Mouse (Mus musculus) megakaryocyte, adult 5-6 weeks (primary cell): ENCODE measurements at regions not wholly inside any gene's neighbourhood (a gene's known extent, or its start where the extent isn't known, plus 50 kb on each side); places are given as distances from the start of the nearest gene placed in this dataset.

Experiments
- ATAC-seq: 2 replicates; pipeline ENCODE4 v1.8.0; 2016; ENCODE audit warnings: mild to moderate bottlenecking, inconsistent platforms; ENCODE audit not compliant: poor library complexity, severe bottlenecking

DNA sequence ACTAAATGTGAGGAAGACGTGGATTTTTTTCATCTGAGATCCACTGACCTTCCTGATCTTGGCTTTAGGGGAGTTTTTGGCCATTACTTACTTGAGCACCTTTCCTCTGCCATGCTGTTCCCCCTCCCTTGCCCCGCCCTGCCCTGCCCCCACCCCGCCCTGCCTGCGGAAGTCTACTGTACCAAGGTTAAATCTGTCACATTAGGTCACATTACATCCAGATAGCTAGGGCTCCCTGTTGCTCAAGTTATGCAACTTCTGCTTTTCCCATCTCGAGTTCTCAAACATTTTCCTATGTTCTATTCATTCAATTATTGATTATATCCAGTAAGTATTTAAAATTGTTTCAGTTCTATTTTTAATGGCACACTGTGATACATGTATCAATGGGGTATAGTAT, 144.7 kb upstream of the Cnot2 start:
- peak; percentile 59; the same call in 1 of the 2 replicates for ATAC-seq

DNA sequence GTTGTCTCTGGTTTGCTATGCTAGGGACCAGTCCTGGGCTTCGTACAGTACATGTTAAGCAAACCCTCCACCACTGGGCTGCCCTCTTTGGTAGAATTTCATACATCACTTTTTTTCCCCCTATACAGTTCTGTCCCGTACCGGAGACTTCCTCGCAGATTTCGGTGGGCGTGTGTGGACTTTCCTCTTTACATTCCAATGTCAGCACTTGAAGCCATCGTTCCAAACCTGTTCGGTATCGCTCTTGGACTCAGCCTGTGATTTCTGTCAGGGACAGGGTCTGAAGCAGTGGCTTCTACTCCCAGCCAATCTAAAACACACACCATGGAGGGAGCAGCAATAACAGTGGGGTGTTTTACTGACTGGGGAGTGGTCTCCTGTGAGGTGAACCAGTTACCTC, 140.7 kb upstream of the Cnot2 start:
- ATAC-seq: no peak

DNA sequence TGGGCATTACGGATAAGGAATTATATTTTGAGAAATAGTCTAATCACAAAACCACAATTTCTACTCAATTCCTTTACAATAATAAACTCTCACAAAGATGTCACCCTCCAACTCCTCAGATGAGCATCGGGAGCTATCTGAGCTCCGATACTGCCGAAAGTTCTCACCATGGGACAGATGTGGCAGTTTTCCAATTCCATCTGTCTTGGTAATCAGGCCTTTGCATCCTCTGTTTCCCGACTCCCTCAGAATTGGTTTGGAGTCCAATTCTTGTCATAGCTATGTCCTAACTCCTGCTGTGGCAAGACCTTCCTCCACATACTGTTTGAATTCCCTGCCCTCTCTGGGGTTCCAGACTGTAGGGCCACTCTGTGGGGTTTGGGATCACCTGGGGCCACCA, 138.3 kb upstream of the Cnot2 start:
- ATAC-seq: no peak

DNA sequence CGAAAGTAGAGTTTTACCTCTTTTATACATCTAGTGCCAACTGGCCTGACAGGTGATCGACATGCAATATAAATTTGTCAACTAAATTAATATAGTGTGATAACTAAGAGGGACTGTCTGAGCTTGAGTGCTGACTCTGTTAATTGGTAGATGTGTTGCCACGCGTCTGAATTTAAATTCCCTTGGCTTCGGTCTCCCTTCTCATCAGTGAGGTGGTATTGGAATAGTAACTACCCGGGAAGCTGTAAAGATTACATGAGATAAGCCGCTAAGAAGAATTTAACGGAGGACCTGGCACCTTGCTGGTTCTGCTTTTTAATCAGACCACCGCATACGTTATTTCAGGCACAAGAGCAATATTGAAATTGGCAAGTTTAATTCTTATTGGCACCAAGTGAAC, 136.7 kb upstream of the Cnot2 start:
- ATAC-seq: no peak

DNA sequence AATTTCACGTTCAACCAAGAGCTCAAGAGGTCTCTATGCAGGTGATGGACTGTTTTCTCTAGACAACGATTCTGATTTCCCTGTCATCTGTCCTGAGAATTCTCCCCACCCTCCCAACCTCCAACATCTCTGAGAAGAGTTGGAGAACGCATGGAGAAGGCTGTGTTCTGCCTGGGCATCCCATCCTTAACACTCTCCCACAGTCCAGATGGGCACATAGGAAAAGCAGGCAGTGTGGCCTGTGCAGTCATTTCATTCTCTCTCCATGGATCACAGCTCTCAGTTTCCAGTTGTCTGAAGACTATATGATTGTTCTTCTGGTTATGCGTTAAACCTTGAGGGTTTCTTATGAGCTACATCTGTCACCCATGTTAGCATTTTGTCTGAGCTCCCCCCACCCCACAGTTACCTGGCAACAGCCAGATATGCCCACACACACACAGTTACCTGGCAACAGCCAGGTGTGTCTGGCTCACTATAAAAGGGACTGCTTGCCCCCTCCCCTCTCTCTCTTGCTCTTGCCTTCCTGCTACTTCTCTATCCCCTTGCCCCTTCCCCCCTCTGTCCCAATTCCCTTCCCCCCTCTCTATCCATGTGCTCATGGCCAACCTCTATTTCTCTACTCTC, 135.8 kb upstream of the Cnot2 start:
- ATAC-seq: no peak

DNA sequence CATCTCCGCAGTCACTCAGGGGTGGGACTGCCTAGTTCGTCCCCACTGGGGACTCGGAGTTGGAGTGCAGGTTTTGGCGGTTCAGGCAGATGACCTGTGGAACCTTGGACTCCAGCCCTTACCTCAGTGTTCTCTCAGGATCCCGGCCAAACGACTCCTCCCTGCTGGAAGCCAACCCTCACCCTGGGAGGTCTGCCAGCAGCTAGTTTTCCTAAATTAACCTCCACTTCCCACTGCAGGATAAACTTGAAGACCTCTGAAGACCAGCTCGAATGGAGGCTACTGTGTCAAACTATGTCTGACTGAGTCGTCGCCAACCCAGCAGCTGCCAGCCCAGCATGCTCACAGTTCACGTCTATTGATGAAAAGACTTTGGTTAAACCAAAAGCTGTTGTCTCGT, 132.1 kb upstream of the Cnot2 start:
- ATAC-seq: no peak

DNA sequence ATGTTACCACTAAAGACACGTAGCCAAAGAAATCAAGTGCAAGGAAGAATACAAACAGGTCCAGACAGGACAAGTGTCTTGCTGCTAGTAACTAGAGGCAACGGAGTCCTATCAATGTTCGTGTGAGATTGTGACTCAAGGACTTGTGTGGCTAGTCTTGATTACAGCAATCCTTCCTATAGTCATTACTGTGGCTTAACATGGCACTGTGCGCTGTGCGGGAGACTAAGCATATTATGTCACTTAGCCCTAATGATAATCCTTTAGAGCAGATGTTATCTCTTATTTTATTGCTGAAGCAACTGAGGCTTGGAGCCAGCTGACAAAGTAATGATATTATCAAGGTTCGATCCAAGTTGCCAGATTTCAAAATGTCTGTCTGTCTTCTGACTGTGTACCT, 125.7 kb upstream of the Cnot2 start:
- ATAC-seq: 0 out of 2 replicates have a peak, but pooled peaks have one; percentile 10

DNA sequence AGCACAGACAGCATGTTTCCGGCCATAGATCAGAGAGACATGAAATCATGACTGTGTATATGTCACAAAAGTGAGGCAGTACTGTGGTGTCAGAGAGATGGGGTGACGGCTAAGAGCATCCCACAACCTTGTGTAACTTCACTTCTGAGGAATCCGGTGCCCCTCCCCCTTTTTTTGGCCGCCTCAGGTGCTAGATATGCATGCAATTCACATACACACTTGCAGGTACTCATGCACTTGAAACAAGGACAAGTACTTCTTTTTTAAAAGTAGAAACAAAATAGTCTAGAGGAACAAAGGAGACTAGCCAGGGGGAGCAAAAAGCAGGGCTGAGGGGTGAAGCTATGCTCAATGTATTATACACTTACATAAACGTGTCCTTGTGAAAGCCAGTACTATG, 120.0 kb upstream of the Cnot2 start:
- no peak for ATAC-seq

DNA sequence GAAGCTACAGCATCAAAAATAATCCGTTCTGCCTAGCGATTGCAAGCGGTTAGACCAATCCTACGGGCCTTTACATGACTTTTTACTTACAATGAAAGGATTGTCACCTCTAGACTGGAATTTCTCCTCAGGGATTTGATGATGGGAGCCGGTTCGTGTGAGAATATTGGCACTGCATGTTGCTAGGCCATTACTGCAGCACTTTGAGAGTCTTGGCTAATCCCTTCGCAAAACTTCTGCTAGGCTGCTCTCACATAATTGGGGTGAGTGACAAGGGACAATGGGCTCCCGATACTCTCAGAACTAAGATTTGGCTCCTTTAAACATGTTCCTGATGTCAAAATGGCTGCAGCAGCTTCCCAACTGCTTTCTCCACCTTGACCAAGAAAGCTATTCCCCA, 118.4 kb upstream of the Cnot2 start:
- no peak for ATAC-seq

DNA sequence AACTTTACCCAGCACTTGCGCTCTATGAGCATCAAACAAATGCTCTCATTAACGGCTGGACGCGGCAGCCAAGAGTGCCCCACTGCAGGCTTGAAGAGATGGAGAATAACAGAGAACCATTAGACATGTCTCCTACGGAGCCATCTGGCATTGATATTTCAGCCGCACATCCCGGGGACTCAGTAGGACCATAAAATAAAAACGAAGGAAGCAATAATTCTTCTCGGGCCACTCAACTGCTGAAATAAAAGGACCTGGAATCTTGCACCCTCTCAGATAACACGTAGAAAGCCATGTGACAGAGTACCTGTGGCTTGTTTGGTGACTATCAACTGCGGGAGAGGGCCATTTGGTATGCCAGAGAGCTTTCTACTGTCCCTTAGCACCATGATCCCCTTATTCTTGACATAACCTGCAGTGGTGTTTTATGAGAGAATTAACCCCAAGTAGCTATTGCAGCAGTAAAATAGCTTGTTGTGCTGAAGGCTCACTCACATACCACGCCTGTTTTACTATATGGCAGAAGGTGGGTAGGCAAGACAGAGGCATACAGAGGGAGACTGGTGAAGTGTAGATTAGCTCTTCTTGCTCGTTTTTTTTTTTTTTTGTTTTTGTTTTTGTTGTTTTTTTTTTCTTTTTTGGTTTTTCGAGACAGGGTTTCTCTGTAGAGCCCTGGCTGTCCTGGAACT, 116.5 kb upstream of the Cnot2 start:
- no peak for ATAC-seq

DNA sequence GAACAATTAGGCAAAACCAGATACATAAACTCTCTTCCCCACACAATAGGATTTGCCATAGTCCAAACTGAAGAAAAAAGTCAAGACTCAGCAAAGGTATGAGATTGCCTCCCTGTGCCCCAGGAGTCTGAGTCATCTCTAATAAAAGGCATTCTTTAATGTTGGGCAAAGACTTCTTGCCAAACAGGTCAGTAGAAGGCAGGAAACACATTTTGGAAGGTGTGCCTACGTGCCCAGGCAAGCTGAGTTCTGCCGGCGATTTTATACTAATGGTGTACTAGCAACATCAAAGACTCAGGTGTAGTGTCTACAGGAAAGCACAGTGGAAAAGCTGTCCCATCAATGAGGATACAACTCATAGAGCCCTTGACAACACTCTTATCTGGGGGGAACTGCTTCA, 112.5 kb upstream of the Cnot2 start:
- no peak for ATAC-seq

DNA sequence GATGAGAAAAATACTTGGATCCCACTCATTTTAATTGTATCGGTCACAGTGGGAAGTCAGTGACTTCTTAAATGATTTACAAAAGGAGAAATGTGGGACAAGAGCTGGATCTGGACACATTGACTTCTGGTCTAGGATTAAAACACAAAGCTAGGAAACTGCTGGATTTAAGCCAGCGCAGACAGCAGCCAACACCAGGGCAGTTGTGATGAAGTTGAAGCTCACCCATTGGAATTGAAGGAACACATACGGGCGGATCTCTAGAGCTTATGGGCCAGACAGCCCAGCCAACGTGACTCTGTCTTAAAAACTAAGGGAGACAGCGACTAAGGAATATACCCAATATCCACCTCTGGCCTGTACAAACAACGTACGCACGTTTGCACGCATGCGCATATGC, 105.4 kb upstream of the Cnot2 start:
- no peak for ATAC-seq

DNA sequence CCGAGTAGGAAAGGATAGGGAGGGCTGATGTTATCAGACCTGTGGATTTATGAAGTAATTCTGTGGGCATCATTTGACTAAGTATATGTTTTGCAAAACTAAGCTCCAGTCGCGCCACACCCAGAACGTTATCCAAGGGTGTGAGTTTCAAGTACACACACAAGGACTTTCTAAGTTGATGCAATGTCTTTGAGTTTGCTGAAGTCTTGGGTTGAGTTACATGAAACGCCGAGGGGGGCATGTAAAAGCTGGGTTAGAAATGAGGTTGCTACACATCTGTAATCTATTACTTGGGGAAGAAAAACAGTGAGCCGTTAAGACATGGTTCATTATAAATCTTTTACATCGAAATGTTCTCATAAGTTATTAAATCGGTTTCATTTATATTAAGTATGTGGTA, 102.1 kb upstream of the Cnot2 start:
- ATAC-seq: no peak

DNA sequence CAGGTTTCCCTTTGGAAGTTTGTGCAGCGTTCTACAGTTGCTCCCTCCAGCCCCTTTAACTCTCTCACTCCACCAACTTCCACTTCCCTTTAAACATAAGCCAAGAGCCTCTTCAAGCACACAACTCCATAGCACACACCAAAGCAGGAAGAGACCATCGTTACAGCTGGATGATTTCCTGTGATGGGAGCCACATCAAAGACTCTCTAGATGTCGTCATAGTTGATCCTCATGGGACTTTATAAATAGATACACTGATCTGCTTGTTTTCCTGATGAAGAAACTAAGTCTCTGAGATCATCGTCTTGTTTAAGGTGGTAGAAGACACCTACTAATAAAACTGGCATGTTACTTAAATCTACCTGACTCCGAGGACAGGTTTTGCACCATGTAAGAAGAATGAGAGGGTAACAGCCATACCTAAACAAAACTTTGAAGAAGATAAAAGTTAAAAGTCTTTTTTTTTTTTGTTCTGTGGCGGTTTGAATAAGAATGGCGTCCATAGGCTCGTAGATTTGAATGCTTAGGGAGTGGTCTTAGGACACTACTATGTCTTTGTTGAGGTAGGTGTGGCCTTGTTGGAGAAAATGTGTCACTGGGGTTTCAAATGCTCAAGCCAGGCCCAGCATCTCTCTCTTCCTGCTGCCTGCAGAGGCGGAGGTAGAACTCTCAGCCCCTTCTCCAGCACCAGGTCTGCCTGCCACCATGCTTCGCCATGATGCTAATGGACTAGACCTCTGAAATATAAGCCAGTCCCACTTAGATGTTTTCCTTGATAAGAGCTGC, 97.8 kb upstream of the Cnot2 start:
- no peak for ATAC-seq

DNA sequence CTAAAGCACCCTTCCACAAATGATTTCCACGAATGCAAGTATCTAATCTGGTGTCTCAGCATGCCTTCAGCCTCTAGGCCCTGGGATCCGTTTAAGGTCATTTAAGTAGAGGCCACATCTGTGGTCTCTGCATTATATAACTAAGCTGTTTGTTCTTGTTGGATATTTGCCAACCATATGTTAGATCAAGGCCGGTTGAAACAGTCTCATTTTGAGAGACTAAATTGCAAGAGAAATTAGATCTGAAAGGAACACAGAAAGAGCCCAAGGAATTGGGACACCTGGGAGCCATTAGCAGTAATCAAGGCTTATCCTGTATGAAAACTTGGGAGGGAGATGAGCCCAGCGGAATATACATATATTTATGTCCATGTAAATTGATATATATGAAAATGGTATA, 96.6 kb upstream of the Cnot2 start:
- ATAC-seq: no peak

DNA sequence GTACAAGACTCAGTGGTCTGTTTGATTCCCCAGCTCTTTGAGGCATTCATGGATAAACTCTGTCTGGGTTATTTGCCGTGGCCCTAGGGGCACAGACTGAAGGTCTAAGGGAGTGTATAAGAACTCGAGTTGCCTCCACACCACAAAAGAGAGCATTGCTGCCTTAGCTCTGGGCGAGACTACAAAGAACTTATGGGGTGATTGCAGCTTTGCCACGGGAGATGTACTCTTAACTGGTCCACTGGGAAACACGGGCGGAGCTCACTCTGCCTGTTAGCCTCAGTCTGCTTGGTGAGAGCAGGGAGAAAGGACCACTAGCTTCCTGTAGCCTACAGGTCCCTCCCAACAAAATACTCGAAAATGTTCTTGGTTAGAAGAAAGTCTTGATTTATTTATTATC, 93.9 kb upstream of the Cnot2 start:
- ATAC-seq: no peak

DNA sequence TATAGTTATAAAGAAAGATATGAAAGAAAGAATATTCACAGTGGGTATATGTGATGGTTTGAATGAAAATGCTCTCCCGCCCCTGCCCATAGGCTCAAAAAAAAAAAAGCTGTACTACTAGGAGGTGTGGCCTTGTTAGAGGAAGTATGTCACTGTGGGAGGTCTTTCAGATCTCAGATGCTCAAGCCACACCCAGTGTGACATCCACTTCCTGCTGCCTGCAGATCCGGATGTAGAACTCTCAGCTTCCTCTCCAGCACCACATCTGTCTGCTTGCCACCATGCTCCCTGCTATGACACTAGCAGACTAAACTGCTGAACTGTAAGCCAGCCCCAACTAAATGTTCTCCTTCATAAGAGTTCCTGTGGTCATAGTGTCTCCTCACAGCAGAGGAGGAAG, 93.0 kb upstream of the Cnot2 start:
- peak; percentile 54 for ATAC-seq

DNA sequence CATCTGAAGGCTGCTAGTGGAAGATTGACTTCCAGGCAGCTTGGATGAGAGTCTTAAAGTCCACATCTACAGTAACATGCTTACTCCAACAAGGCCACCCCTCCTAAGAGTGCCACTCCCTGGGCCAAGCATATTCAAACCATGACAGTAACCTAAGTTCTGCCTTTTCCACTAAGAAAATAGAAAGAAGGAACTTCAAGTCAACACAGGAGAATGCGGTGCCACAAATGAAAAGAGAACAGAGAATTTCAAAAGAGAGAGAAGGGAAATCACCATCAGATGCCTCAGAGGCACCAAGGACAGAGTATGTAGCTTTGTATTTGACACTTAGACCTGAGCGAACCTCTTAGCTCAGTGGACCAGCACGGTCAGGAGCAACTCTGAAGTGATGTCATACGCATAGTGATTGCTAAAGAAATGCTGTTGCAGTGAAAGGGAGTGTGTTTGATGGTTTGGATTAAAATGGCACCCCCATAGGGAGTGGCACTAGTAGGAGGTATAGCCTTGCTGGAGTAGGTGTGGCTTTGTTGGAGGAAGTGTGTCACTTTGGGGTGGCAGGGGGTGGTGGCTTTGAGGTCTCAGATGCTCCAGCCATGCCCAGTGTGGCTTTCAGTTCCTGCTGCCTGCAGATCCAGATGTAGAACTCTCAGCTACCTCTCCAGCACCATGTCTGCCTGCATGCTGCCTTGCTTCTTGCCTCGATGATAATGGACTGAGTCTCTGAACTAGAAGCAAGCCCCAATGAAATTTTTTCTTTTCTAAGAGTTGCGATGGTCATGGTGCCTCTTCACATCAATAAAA, 77.1 kb upstream of the Cnot2 start:
- peak; percentile 57; the same call in 1 of the 2 replicates for ATAC-seq

DNA sequence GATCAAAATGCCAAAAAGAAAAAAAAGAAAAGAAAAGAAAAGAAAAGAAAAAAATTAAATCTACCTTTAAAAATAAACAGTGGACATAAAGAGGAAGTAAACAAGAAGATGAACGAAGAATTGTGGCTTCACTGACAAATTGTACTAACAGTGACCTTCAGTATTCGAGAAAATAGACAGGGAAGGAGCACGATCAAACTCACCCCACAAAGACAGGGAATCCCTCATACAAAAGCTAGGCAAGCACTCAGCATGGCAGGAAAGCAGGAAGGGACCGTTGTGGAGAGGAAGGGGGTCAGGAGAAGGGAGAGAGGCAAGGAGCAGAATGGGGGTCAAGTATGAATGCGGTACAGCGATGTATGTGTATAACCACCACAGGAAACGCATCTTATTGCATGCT, 74.6 kb upstream of the Cnot2 start:
- ATAC-seq: no peak

DNA sequence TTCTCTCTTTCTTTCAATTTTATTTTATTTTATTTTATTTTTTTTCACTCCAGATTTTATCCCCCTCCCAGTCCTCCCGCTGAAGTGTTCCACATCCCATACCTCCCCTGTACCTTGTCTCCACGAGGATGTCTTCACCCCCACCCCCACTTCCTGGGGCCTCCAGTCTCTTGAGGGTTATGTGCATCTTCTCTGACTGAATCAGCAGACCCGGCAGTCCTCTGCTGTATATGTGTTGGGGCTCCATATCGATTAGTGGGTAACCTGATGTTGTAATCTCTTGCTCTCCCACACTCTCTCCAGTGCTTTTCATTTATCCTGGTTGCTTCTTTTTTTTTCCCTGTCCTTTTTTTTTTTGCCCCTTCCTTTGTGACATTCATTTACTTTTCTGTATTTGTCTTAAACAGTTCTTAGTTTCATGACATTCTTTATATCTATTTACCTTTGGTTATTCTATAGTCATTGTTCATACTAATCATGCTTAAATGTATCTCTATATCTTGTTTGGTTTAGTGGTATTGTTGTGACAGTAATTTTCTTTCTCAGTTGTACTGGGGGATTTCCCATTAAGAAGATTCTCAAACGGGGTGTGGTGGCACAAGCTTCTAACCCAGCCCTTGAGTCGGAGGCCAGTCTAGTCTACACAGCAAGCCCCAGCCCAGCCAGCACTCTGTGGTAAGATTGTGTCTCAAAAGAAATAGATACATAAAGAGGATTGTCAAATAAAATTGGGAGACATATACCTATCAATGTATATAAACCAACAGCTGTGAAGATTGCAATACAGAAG, 73.9 kb upstream of the Cnot2 start:
- no peak for ATAC-seq

DNA sequence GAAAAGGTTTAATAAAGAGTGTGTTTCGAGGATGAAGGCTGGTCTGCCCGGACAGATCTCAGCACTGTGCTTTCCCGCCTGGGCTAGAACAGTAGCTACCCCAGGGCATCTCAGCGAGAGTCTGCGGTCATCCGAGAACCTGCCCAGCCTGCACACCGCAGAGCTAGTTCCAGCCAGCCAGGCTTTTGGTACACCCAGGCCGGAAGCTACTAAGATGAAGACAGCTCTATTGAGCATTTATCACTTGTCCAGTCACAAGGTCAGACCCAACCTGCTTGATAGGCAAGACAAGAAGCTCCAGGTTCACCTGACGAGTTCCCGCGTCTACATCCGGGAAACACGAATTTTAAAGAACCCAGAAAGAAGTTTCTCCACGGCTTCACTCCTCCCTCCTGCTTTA, 72.8 kb upstream of the Cnot2 start:
- ATAC-seq: no peak
